In the genomic region with DNA sequence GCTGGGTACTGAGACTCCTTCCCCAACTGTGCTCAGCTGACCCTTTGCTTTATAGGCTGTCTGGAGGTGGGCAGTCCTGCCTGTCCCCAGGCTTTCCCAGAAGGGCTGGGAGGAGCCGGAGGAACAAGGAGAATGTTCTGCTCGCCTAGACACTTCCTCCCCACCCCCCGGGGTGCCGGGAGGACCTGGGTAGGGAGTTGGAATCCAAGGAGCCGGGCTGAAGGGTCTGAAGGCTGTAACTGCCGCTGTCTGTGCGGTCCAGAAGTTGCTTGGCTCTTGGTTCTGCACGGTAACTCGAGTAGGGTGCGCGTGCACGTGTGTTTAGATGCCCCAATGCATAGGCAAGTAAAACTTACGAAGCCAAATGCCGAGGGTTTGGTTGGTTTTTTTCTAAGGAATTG, we compare ENCODE assay signal across 8 mouse cellular contexts.
DNase-seq lines count a peak whose midpoint lies in the region; ATAC-seq and TF ChIP-seq lines count a peak whose summit lies in the region.

No protein-coding gene starts in this region.

- peaks cover 12 to 58% of the 10 kb centered on the region in 2 experiments for H3K4me1 ChIP-seq in CH12.LX (ENCODE audit: control insufficient read depth in 1 of 2, insufficient read depth in 2 of 2)
- peaks cover 18% of the 10 kb centered on the region for H3K4me1 ChIP-seq in forebrain, embryonic 11.5 days (replicated peaks; ENCODE audit: control insufficient read depth, insufficient read depth, low read length)
- peaks cover 39% of the 10 kb centered on the region for H3K4me1 ChIP-seq in limb, embryonic 12.5 days (replicated peaks)
- peaks cover 23% of the 10 kb centered on the region for H3K4me1 ChIP-seq in midbrain, embryonic 12.5 days

- in situ Hi-C loops in CH12.LX (cut with MboI; ENCODE audit: low pct_ligation_motif_present, low pct_unique_long_range_greater_than_20kb, low sequenced_read_pairs), result no loop called here

- peak overlapping the region; percentile 47 to 57 (median 49) for H3K4me3 ChIP-seq in CH12.LX (replicated peaks in 1 of 3; ENCODE audit: low read depth in 2 of 3, low read length in 2 of 3, poor library complexity in 1 of 3)
- no peak overlapping the region for H3K4me3 ChIP-seq in forebrain, embryonic 11.5 days (ENCODE audit: low read depth, low read length)
- H3K4me3 ChIP-seq in limb, embryonic 12.5 days (replicated peaks), result peak overlapping the region; percentile 31
- no peak overlapping the region for H3K4me3 ChIP-seq in midbrain, embryonic 12.5 days

- H3K4me2 ChIP-seq in CH12.LX (ENCODE audit: insufficient read depth, low read depth, poor library complexity, severe bottlenecking), result peak overlapping the region; percentile 53
- H3K4me2 ChIP-seq in forebrain, embryonic 11.5 days (ENCODE audit: low read depth, low read length, severe bottlenecking), result peak overlapping the region; percentile 41; the same call in 1 of the 2 replicates
- peak overlapping the region; percentile 64 for H3K4me2 ChIP-seq in limb, embryonic 12.5 days
- H3K4me2 ChIP-seq in midbrain, embryonic 12.5 days (replicated peaks), result peak overlapping the region; percentile 32

- no peak for TF ChIP-seq RAD21 in CH12.LX (IDR thresholded peaks at IDR 0.05; ENCODE audit: low read depth, low read length)

- intact Hi-C loops in heart, postnatal 36 days (cut with DNase I), result no loop called here

- H3K27ac ChIP-seq in CH12.LX (ENCODE audit: insufficient read depth, low read depth), result peak overlapping the region; percentile 88
- H3K27ac ChIP-seq in forebrain, embryonic 11.5 days (ENCODE audit: low read depth, low read length), result no peak overlapping the region
- peak overlapping the region; percentile 66; the same call in 1 of the 2 replicates for H3K27ac ChIP-seq in limb, embryonic 12.5 days
- H3K27ac ChIP-seq in midbrain, embryonic 12.5 days (replicated peaks), result no peak overlapping the region

- peak; percentile 30; the same call in 1 of the 2 replicates for TF ChIP-seq POLR2A in CH12.LX (IDR thresholded peaks at IDR 0.05; ENCODE audit: low read depth, low read length)

- H3K9ac ChIP-seq in CH12.LX (ENCODE audit: insufficient read depth, low read depth), result peak overlapping the region; percentile 42
- H3K9ac ChIP-seq in forebrain, embryonic 11.5 days (ENCODE audit: low read length), result 0 out of 2 replicates have a peak overlapping the region, but pooled peaks have one; percentile 24
- H3K9ac ChIP-seq in limb, embryonic 12.5 days (replicated peaks), result peak overlapping the region; percentile 47; the same call in 1 of the 2 replicates
- H3K9ac ChIP-seq in midbrain, embryonic 12.5 days (replicated peaks), result no peak overlapping the region

- no peak for ATAC-seq in forebrain, embryonic 11.5 days (replicated peaks; ENCODE audit: low FRiP score)
- ATAC-seq in limb, embryonic 12.5 days (ENCODE audit: insufficient number of reproducible peaks, insufficient read depth, low FRiP score, low TSS enrichment, low read depth), result no peak
- ATAC-seq in midbrain, embryonic 12.5 days (ENCODE audit: low FRiP score, low read depth), result no peak

- no peak; the same call in 1 of the 2 replicates for TF ChIP-seq EP300 in CH12.LX (IDR thresholded peaks at IDR 0.05; ENCODE audit: low read length)

- peaks cover 0 to 5% of the 10 kb centered on the region in 2 experiments for H3K36me3 ChIP-seq in CH12.LX (replicated peaks in 1 of 2; ENCODE audit: control insufficient read depth in 1 of 2, insufficient read depth in 1 of 2, low read length in 1 of 2)
- no peaks in the 10 kb centered on the region for H3K36me3 ChIP-seq in forebrain, embryonic 11.5 days (ENCODE audit: control insufficient read depth, insufficient read depth, low read length)
- H3K36me3 ChIP-seq in limb, embryonic 12.5 days, result no peaks in the 10 kb centered on the region
- H3K36me3 ChIP-seq in midbrain, embryonic 12.5 days, result no peaks in the 10 kb centered on the region
- no peaks in the 10 kb centered on the region for H3K36me3 ChIP-seq in splenic B cell, adult 2 months (ENCODE audit: control insufficient read depth, insufficient read depth, low read length, poor library complexity, severe bottlenecking)

- peak; percentile 77 for DNase-seq in CH12.LX (ENCODE audit: extremely low read depth)
- peak; percentile 26 for DNase-seq in T-cell, adult 2 months (ENCODE audit: low spot score)
- peak; percentile 59 for DNase-seq in forebrain, embryonic 11.5 days (ENCODE audit: low spot score)
- peak; percentile 56 to 63 for DNase-seq in heart, postnatal 36 days
- DNase-seq in splenic B cell, adult 2 months (ENCODE audit: low read depth, low spot score), result peak; percentile 69
- no peak for DNase-seq in layer of hippocampus, adult 11-12 months (ENCODE audit: low spot score)

- dilution Hi-C loops in CH12.LX (cut with MboI; ENCODE audit: extremely low pct_ligation_motif_present, extremely low pct_unique_long_range_greater_than_20kb, low sequenced_read_pairs), result no loop called here

- WGBS in forebrain, embryonic 11.5 days, result 2% methylated on average over 14 of the region's 14 CpGs
- under 1% methylated on average over 14 of the region's 14 CpGs for WGBS in limb, embryonic 12.5 days
- 3% methylated on average over 14 of the region's 14 CpGs for WGBS in midbrain, embryonic 12.5 days

- no peaks in the 10 kb centered on the region for H3K9me3 ChIP-seq in CH12.LX (replicated peaks; ENCODE audit: low read length)
- no peaks in the 10 kb centered on the region for H3K9me3 ChIP-seq in forebrain, embryonic 11.5 days (ENCODE audit: control insufficient read depth, low read length)
- no peaks in the 10 kb centered on the region for H3K9me3 ChIP-seq in limb, embryonic 12.5 days
- no peaks in the 10 kb centered on the region for H3K9me3 ChIP-seq in midbrain, embryonic 12.5 days

- peaks cover 49% of the 10 kb centered on the region for H3K79me2 ChIP-seq in CH12.LX (replicated peaks; ENCODE audit: control insufficient read depth, extremely low read depth, insufficient read depth, poor library complexity, severe bottlenecking)

- TF ChIP-seq CTCF in CH12.LX (conservative IDR thresholded peaks at IDR 0.05 in 1 of 2, IDR thresholded peaks at IDR 0.05 in 1 of 2; ENCODE audit: low read depth in 2 of 2, low read length in 2 of 2), result no peak

- no peaks in the 10 kb centered on the region for H3K27me3 ChIP-seq in CH12.LX (replicated peaks)
- H3K27me3 ChIP-seq in forebrain, embryonic 11.5 days (ENCODE audit: control insufficient read depth, insufficient read depth, low read length), result no peaks in the 10 kb centered on the region
- H3K27me3 ChIP-seq in limb, embryonic 12.5 days, result no peaks in the 10 kb centered on the region
- peaks cover 18% of the 10 kb centered on the region; the same call in 1 of the 2 replicates for H3K27me3 ChIP-seq in midbrain, embryonic 12.5 days
- H3K27me3 ChIP-seq in splenic B cell, adult 2 months (ENCODE audit: control insufficient read depth, insufficient read depth, low read length, poor library complexity, severe bottlenecking), result no peaks in the 10 kb centered on the region

TF ChIP-seq in CH12.LX, 34 proteins besides CTCF, POLR2A, EP300 and RAD21:
- TF ChIP-seq MXI1 (IDR thresholded peaks at IDR 0.05; ENCODE audit: low read depth, low read length), result no peak
- TF ChIP-seq UBTF (IDR thresholded peaks at IDR 0.05; ENCODE audit: low read depth, low read length), result no peak
- peak; percentile 95 for TF ChIP-seq MAX (IDR thresholded peaks at IDR 0.05; ENCODE audit: low read length)
- no peak for TF ChIP-seq TBP (conservative IDR thresholded peaks at IDR 0.05; ENCODE audit: low read depth, low read length)
- 0 out of 2 replicates have a peak, but pooled peaks have one; percentile 10 for TF ChIP-seq KAT2A (IDR thresholded peaks at IDR 0.05; ENCODE audit: insufficient replicate concordance, low read length)
- 0 out of 2 replicates have a peak, but pooled peaks have one; percentile 21 for TF ChIP-seq RCOR1 (conservative IDR thresholded peaks at IDR 0.05; ENCODE audit: low read depth, low read length)
- peak; percentile 60 for TF ChIP-seq HCFC1 (IDR thresholded peaks at IDR 0.05; ENCODE audit: low read depth, low read length)
- TF ChIP-seq ZC3H11A (IDR thresholded peaks at IDR 0.05; ENCODE audit: low read depth, low read length), result no peak
- no peak for TF ChIP-seq GABPA (IDR thresholded peaks at IDR 0.05; ENCODE audit: insufficient replicate concordance, low read depth, low read length)
- no peak for TF ChIP-seq E2F4 (IDR thresholded peaks at IDR 0.05; ENCODE audit: insufficient replicate concordance, low read depth, low read length)
- TF ChIP-seq USF1 (IDR thresholded peaks at IDR 0.05; ENCODE audit: low read depth, low read length), result no peak
- TF ChIP-seq NELFE (IDR thresholded peaks at IDR 0.05; ENCODE audit: low read depth, low read length), result no peak
- peak; percentile 19; the same call in 1 of the 2 replicates for TF ChIP-seq ZMIZ1 (IDR thresholded peaks at IDR 0.05; ENCODE audit: low read depth, low read length)
- no peak for TF ChIP-seq SIN3A (IDR thresholded peaks at IDR 0.05; ENCODE audit: low read length)
- peak; percentile 88 for TF ChIP-seq MYC (IDR thresholded peaks at IDR 0.05; ENCODE audit: low read depth, low read length)
- no peak for TF ChIP-seq ELF1 (IDR thresholded peaks at IDR 0.05; ENCODE audit: low read depth, low read length)
- no peak; the same call in 1 of the 2 replicates for TF ChIP-seq TCF12 (IDR thresholded peaks at IDR 0.05; ENCODE audit: low read depth, low read length)
- no peak for TF ChIP-seq MAFK (IDR thresholded peaks at IDR 0.05; ENCODE audit: insufficient replicate concordance, low read length)
- peak; percentile 28; the same call in 1 of the 2 replicates for TF ChIP-seq ETS1 (conservative IDR thresholded peaks at IDR 0.05; ENCODE audit: low read depth, low read length)
- no peak for TF ChIP-seq NRF1 (IDR thresholded peaks at IDR 0.05; ENCODE audit: low read depth, low read length)
- no peak; the same call in 1 of the 2 replicates for TF ChIP-seq MEF2A (IDR thresholded peaks at IDR 0.05; ENCODE audit: borderline replicate concordance, low read depth, low read length)
- no peak for TF ChIP-seq JUND (conservative IDR thresholded peaks at IDR 0.05; ENCODE audit: low read depth, low read length)
- no peak for TF ChIP-seq CHD1 (IDR thresholded peaks at IDR 0.05; ENCODE audit: low read depth, low read length)
- peak; percentile 97 for TF ChIP-seq BHLHE40 (IDR thresholded peaks at IDR 0.05; ENCODE audit: low read depth, low read length)
- peak; percentile 25 for TF ChIP-seq IRF4 (IDR thresholded peaks at IDR 0.05; ENCODE audit: low read depth, low read length)

Comparison
In these comparisons a context has a peak if more than half of its experiments do, and no peak if none do; other contexts are left out.
1. H3K27ac ChIP-seq: peak in CH12.LX (single experiment) and limb, embryonic 12.5 days (single experiment); none in forebrain, embryonic 11.5 days (single experiment) and midbrain, embryonic 12.5 days (single experiment).
2. H3K4me3 ChIP-seq: peak in CH12.LX (3 of 3) and limb, embryonic 12.5 days (single experiment); none in forebrain, embryonic 11.5 days (single experiment) and midbrain, embryonic 12.5 days (single experiment).
3. Peak in every context shown above with its lines, with median percentiles within 50 percentile points of each other: H3K4me2 ChIP-seq.